In the genomic region with DNA sequence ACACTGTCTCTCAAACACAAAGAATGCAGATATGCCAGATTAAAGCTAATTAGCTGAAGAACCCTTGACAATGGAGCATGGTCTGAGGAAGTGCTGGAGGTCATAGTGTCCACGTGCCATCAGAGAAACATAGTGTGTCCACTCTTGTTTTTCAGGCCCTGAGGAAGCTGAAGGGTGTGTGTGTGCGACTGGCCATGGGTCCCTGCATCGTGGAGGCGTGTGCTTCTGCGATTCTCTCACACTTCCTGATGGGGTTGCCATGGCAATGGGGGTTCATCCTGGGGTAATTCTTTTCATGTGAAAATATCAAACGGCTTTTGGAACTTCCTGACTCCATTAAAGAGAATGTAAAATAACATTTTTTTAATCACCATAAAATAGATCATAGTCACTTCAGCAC, we compare ENCODE assay signal across 26 mouse cellular contexts. TPM values are rescaled to one million over a fixed set of nuclear protein-coding genes. Genes with fewer than 3 reads are reported as not detected.
DNase-seq lines count a peak whose midpoint lies in the region; ATAC-seq lines count a peak whose summit lies in the region.
"Had no signal": no experiment of that assay in that cellular context is flagged by ENCODE, and none has a peak within 500 bp of the region (broad histone marks: within the 10 kb centered on the region; RNA-seq: fewer than 3 reads in every experiment).

No protein-coding gene starts in this region.

- no peaks in the 10 kb centered on the region for H3K36me3 ChIP-seq in liver, embryonic 11.5 days (ENCODE audit: control insufficient read depth, insufficient read depth, low read length)
- H3K36me3 ChIP-seq: hindbrain, embryonic 13.5 days; intestine, embryonic 15.5 days; limb, embryonic 12.5 days; liver, embryonic 13.5 days had no signal

- no peak overlapping the region for H3K9ac ChIP-seq in liver, embryonic 11.5 days (ENCODE audit: low read depth, low read length)
- H3K9ac ChIP-seq: hindbrain, embryonic 13.5 days; intestine, embryonic 15.5 days; limb, embryonic 12.5 days; liver, embryonic 13.5 days; lung, embryonic 14.5 days had no signal

- no peak overlapping the region for H3K27ac ChIP-seq in liver, embryonic 11.5 days (ENCODE audit: low read depth, low read length)
- H3K27ac ChIP-seq: hindbrain, embryonic 13.5 days; intestine, embryonic 15.5 days; limb, embryonic 12.5 days; liver, embryonic 13.5 days had no signal

- peak; percentile 16 to 27 for DNase-seq in layer of hippocampus, postnatal 10 days (ENCODE audit: low spot score in 2 of 2)
- DNase-seq in layer of hippocampus, adult 8-10 months (ENCODE audit: low spot score in 2 of 2) = no peak
- DNase-seq in right cerebral cortex, postnatal 14 days = peak; percentile 25
- DNase-seq in right cerebral cortex, postnatal 36 days (ENCODE audit: low spot score in 2 of 2) = no peak
- DNase-seq in liver, embryonic 11.5 days (ENCODE audit: low spot score) = no peak
- no peak for DNase-seq in spleen, postnatal 14 days (ENCODE audit: low spot score in 2 of 2)
- DNase-seq: adrenal gland, postnatal 14 days; cerebellum, adult 18-20 months; cerebellum, postnatal 25 days; embryo, embryonic 11 days; gastrocnemius, postnatal 25 days; heart, postnatal 14 days; kidney, postnatal 4 days; liver, embryonic 13.5 days; lung, embryonic 14.5 days; lung, postnatal 36 days; retina, postnatal 1 day; thymus, postnatal 36 days had no signal

- ATAC-seq in inflammation-experienced regulatory T-cells, adult 6 months = peak; percentile 78
- ATAC-seq in liver, embryonic 11.5 days (replicated peaks; ENCODE audit: low FRiP score) = no peak
- ATAC-seq: intestine, embryonic 15.5 days had no signal

- no peaks in the 10 kb centered on the region for H3K9me3 ChIP-seq in liver, embryonic 11.5 days (ENCODE audit: control insufficient read depth, low read length)
- H3K9me3 ChIP-seq: hindbrain, embryonic 13.5 days; intestine, embryonic 15.5 days; limb, embryonic 12.5 days; liver, embryonic 13.5 days had no signal

- H3K4me3 ChIP-seq in liver, embryonic 11.5 days (ENCODE audit: low read depth, low read length) = no peak overlapping the region
- H3K4me3 ChIP-seq: hindbrain, embryonic 13.5 days; intestine, embryonic 15.5 days; limb, embryonic 12.5 days; liver, embryonic 13.5 days; myocyte had no signal

- H3K27me3 ChIP-seq in liver, embryonic 11.5 days (replicated peaks; ENCODE audit: control insufficient read depth, insufficient read depth, low read length) = no peaks in the 10 kb centered on the region
- H3K27me3 ChIP-seq: hindbrain, embryonic 13.5 days; intestine, embryonic 15.5 days; limb, embryonic 12.5 days; liver, embryonic 13.5 days had no signal

- 75% methylated on average over 6 of the region's 6 CpGs for WGBS in liver, embryonic 11.5 days

- no peaks in the 10 kb centered on the region for H3K4me1 ChIP-seq in liver, embryonic 11.5 days (replicated peaks; ENCODE audit: control insufficient read depth, insufficient read depth, low read length)
- H3K4me1 ChIP-seq: hindbrain, embryonic 13.5 days; intestine, embryonic 15.5 days; limb, embryonic 12.5 days; liver, embryonic 13.5 days had no signal

- H3K4me2 ChIP-seq in liver, embryonic 11.5 days = no peak overlapping the region
- H3K4me2 ChIP-seq: heart, embryonic 11.5 days; hindbrain, embryonic 13.5 days; intestine, embryonic 15.5 days; limb, embryonic 12.5 days; liver, embryonic 13.5 days; lung, embryonic 14.5 days had no signal

RNA-seq across cellular contexts. Expression of a gene that starts 16.9 kb away (rescaled TPM):
- 1 to 10 TPM; 4.5 to 5.2 TPM for total RNA-seq in layer of hippocampus, postnatal 10 days (2021)
- 1 to 10 TPM; 3.0 to 5.1 (median 3.6) TPM for total RNA-seq in layer of hippocampus, adult 8-10 months (2022)
- 10 to 100 TPM in 2 of 3 experiments, 1 to 10 TPM in 1; 8.3 to 20.3 (median 12.1) TPM for polyA plus RNA-seq in inflammation-experienced regulatory T-cells, adult 6 months (2017; shearing (Covaris generic))
- 0.62 and 1.0 TPM in 2 replicates for polyA plus RNA-seq in liver, embryonic 11.5 days (2014; fragmentation: Nextera tagmentation; extraction: Ambion mirVana)

RNA-seq across cellular contexts. Expression of a gene that starts 23.5 kb away (rescaled TPM):
- 1 to 10 TPM in 1 of 2 experiments, under 1 TPM in 1; 0.57 to 1.2 TPM for total RNA-seq in layer of hippocampus, postnatal 10 days (2021)
- 1 to 10 TPM in 2 of 4 experiments, under 1 TPM in 2; 0.39 to 2.0 (median 1.0) TPM for total RNA-seq in layer of hippocampus, adult 8-10 months (2022)
- polyA plus RNA-seq in inflammation-experienced regulatory T-cells, adult 6 months (2017; shearing (Covaris generic)) = under 1 TPM in 1 of 3 experiments, not detected in 2; 0.44 TPM
- polyA plus RNA-seq in liver, embryonic 11.5 days (2014; fragmentation: Nextera tagmentation; extraction: Ambion mirVana) = 0.16 and 0.23 TPM in 2 replicates
- total RNA-seq: gastrocnemius, postnatal 25 days; megakaryocyte-erythroid progenitor cell, adult 5-6 weeks had no signal
- polyA plus RNA-seq: C2C12; liver, embryonic 13.5 days; myocyte had no signal

RNA-seq across cellular contexts. Expression of a gene that starts 43.3 kb away (rescaled TPM):
- total RNA-seq in layer of hippocampus, postnatal 10 days (2021) = 1 to 10 TPM; 2.6 to 3.2 TPM
- total RNA-seq in layer of hippocampus, adult 8-10 months (2022) = 1 to 10 TPM; 4.7 to 8.7 (median 6.1) TPM
- polyA plus RNA-seq in inflammation-experienced regulatory T-cells, adult 6 months (2017; shearing (Covaris generic)) = under 1 TPM in 1 of 3 experiments, not detected in 2; 0.77 TPM
- polyA plus RNA-seq in liver, embryonic 11.5 days (2014; fragmentation: Nextera tagmentation; extraction: Ambion mirVana) = 1.3 and 1.7 TPM in 2 replicates
- total RNA-seq: megakaryocyte-erythroid progenitor cell, adult 5-6 weeks had no signal

Comparison
In these comparisons a context has a peak if more than half of its experiments do, and no peak if none do; other contexts are left out.
1. DNase-seq: peak in layer of hippocampus, postnatal 10 days (2 of 2) and right cerebral cortex, postnatal 14 days (single experiment); none in layer of hippocampus, adult 8-10 months (0 of 2), right cerebral cortex, postnatal 36 days (0 of 2), liver, embryonic 11.5 days (single experiment) and spleen, postnatal 14 days (0 of 2).